Mouse (Mus musculus) adrenal gland, adult (tissue): ENCODE measurements around the gene Dhps.

ENCODE experiments used
- DNase-seq, 2 experiments: peaks; one replicate each; pipeline ENCODE4 v3.0.0; 2022 to 2023; ENCODE audit warnings: low spot score in 1 of 2; ENCODE audit not compliant: inconsistent age in 2 of 2

The Dhps gene

DNA sequence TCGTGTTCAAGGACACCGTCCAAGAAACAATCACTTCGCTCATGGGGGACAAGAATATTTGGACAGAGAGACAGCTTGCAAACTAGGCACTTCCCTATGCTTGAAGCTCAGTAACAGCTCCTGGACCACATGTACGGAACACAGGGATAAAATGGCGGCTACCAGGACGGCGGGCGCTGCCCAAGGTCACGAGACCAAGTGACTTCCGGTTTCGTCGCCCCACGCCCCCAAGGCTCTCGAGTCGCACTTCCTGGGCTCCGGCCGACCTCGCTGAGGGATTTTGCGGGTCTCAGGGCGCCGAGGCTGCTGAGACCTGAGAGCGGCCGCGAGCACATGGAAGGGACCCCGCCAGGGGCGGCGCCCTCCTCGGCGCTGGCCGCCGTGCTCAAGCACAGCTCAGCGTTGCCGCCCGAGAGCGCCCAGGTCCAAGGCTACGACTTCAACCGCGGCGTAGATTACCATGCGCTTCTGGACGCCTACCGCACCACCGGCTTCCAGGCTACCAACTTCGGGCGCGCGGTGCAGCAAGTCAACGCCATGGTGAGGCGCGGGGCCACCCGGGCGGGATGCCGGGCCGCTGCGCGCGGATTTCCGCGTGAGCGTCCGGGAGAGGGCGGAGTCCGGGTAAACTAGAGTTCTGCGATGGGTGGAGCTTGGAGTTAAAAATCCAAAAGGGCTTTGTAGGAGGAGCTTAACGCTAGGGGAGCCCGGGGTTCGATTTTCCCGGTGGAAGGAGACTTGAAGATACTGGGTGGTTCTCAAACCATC is at the start of gene Dhps:
Gene Dhps (plus strand): TSS at position 244 of the 768 bp plus-strand sequence.
- DNase-seq = peak; percentile 93 to 96

DNA sequence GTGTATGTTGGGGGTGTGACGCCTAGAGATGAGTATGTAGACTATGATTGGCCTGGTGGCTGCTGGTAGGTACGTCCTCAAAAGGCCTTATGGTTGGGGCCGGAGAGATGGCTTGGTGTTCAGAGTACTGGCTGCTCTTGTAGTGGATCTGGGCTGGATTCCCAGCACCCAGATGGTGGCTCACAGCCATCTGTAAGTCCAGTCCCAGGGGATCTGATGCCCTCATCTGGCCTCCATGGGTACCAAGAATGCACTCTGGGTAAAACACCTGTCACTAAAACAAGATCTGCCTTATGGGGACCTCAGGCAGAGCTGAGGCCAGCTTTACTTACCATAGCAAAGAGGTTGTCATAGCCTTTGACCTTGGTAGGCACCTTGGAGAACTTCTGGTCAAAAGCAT is 47.7 kb upstream of the Dhps start:
- no peak for DNase-seq

DNA sequence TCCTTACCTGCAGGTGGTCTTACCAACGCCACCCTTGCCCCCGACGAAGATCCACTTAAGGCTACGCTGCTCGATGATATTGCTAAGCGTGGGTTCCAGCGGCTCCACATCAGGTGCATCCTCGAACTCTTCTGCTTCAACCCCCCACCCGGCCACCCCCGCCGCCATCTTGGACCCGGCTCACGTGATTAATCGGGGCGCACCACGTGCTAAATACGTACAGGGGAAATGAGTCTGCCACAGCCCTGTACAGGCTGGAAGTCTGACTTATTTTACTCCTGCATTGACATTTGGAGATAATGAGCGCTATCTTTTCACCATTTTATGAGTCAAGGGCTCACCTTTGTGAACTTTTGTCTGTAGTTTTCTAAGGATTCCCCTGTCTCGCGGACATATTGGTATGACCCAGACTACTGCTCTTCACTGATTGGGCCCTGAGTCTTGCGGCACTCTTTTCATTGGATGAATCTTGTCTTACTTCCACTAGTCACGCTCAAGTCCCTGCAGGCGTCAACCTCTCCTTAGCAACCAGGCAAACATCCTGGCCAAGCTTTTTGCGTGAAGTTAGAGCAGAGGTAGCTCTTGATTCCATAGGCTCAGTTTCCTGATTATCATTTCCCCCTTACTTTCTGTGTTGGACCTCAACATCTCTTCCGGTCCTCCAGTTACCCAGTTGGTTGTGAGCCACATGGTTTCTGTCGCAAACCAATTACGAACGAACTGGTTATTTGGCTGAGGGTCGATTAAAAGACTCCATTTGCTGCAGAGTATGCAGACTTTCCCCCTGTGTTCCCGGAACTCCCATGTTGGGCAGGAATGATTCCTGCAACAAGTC is 46.2 kb upstream of the Dhps start, which contains the start of gene Asna1:
Gene Asna1 (minus strand): TSS at position 184 of the 835 bp plus-strand sequence.
- peak; percentile 84 to 96 for DNase-seq

DNA sequence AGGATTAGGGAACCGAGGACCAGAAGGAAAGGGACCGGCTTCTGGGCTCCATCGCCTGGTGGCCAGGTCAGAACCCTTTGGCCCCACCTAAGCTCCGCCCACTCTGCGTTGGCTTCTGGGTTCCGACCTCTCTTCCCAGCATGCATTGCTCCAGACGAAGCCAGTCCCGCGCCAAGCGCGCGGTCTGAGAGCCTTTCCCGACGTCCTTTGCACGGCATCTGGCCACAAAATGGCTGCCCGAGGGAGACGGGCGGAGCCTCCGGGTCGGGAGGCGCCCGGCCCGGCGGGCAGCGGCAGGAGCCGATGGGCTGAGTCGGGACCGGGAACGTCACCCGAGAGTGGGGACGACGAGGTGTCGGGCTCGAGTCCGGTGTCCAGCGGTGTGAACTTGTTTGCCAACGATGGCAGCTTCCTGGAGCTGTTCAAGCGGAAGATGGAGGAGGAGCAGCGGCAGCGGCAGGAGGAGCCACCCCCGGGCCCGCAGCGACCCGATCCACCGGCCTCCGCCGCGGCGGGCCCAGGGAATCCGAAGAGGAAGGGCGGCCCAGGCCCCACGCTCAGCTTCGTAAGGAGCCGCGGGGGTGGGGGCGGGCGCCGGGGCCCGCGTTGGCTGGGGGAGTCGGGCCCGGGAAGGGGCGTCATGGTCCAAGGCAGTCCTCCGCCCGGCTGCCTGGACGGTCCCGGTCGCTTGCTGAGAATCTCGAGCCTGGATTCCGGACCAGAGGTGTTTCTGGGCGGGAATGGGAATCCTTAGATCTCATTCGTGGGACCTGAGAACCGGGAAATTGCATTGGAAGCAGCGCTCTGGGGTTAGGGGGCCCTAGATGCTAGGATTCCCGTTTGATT is 44.7 kb upstream of the Dhps start, which contains the start of gene Trir:
Gene Trir (plus strand): TSS at position 154 of the 846 bp plus-strand sequence.
- peak; percentile 98 to 99 for DNase-seq

DNA sequence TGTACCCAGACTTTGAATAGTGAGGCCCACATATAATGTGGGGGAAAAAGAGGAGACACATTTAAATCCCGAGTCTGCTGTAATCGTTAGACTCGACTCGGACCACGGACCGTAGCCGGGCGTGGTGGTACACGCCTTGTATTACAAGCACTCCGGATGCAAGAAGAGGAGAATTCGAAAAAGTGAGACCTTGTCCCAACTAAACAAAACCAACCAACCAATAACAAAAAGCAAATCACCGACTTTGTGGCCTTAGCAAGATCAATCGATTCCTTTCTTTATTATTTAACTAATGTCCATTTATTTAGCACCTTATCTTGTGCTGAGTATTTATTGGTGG is 44.1 kb upstream of the Dhps start:
- DNase-seq = no peak

DNA sequence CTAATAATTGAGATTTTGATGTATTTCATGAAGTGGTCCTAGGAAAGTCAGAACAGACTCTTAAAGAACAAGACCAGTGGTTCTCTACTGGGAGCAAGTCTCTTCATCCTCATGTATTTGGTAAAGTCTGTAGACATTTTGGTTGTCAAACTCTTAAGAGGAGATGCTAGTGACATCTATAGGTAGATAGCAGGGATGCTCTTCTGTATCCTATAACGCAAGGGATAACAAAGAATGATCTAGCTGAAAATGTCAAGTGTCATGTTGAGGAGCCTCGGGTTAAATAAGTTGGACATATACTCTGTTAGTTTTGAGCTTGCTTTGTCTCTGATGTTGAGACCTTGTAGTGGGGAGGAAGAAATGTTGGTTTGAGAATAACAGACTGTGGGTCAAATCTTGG is 43.6 kb upstream of the Dhps start:
- DNase-seq = no peak

DNA sequence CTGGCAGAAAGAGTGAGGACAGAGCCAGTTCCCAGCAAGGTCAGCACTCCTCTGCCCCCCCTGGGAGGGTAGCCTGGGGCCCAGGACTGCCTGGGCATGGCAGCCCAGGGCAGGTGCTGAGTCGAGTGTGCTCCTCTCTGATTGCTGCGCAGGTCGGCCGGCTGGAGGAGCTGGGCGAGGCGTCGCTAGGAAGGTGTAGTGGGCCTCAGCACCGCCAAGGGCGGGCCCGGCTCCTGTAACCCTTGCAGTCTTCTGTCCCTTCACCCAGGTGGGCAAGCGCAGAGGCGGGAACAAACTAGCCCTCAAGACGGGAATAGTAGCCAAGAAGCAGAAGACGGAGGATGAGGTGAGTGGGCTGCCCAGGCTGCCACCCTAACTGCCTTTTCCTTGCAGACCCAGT is 42.3 kb upstream of the Dhps start:
- DNase-seq = peak in 1 of 2 experiments; percentile 49

DNA sequence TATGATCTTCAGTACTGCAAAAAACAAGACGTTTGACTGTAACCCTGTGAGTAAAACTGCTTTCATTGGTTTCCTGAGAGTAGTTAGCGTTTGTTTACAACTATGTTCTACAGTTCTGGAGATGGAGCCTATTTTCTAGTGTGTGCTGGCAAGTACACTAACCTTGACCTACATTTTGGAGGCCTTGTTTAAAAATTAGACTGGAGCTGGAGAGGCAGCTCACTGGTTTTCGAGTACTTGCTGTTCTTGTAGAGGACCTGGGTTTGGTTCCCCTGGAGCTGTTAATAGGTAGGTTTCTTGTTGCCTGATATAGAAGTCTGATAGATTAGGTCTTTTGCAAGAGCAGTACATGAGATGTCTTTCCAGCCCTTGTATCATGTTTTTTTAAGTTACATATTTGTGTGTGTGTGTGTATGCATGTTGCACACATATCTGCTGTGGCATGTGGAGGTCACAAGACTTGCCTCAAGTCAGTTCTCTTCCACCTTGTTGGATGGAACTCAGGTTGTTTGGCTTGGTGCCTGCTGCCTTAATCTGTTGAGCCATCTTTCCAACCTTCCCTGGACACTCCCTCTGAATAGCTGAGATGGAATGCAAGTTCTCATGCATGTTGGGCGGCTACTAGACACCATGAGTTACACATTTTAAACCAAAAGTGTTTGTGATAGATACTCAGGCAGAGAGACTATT is 38.8 kb upstream of the Dhps start:
- DNase-seq = peak in 1 of 2 experiments; percentile 71

DNA sequence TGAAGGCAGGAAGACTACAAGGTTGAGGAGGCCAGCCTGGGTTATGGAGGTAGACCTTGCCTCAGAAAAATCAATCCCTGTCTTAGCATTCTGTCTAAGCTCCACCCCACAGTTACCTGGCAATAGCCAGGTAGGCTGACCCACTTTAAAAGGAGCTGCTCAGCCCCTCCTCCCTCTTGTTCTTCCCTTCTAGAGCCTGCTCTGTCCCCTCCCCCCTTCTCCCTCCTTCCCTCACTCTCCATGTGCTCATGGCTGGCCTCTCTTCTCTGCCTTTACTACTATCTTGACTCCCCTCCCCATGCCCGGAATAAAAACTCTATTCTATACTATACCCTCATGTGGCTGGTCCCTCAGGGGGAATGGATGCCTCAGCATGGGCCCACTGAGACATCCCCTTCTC is 37.7 kb upstream of the Dhps start:
- DNase-seq = peak in 1 of 2 experiments; percentile 43

DNA sequence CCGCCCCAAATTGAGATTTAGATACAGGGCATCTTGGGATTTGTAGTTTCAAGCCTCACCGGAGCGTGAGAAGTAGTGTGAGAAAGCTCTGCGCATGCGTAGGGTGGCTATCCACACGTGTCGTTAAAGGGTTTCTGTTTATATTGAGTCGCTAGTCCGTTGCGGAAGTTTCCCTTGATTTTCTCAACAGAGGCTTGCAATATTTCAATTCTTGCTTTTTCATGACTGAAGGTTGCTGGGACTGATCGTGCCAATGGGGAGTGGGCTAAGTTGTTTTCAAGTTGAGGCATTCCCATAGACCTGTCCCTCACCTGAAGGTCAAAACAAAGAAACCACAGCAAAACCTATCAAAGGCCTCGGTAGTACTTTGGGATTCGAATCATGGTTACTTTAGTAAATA is 36.8 kb upstream of the Dhps start:
- DNase-seq = peak; percentile 74 to 89

DNA sequence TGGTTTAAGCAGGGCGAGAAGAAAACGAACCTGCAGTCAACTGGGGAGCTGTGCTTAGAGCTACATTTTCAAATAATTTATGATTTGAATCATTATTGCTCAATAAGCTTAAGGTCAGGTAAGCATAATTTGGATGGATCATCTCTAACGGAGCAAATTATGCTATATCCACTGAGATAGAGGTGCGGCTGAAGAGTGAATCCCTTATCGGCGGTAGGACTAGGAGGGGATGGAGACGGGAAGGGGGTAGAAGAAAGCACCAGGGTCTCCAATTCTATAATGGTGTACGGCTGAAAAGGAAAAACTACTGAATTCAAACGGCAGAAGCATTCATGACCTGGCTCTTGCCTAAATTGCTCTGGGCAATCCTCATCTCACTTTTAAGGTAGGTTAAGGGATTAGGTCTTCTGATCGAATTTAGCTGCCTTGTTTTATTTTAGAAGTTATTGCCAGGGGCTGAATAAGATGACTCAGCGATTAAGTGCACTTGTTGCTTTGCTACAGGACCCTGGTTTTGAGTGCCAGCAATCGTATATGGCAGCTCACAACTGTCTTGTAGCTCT is 36.3 kb upstream of the Dhps start:
- peak in 1 of 2 experiments; percentile 78 for DNase-seq

DNA sequence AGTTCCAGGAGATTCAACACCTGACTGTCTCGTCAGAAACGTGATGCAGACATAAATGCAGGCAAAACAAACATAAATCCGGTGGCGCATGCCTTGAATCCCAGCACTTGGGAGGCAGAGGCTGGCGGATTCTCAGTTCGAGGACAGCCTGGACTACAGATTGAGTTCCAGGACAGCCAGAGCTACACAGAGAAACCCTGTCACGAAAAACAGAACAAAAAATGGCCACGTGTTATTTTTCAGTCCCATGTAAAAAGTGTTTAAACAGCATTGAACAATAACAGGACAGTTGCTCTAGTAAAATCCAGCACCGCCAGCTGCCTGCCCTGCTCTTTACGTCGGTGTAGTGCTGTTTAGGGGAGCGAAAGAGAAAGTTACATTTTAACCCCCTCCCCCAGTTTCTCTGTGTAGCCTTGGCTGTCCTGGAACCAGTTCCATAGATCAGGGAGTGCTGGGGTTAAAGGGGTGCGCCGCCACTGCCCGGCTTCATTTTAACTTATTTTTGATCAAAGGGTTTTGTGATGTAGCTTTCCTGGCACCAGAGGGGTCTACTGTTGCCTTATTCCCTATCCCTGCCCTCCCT is 35.7 kb upstream of the Dhps start:
- DNase-seq = peak; percentile 45 to 82

DNA sequence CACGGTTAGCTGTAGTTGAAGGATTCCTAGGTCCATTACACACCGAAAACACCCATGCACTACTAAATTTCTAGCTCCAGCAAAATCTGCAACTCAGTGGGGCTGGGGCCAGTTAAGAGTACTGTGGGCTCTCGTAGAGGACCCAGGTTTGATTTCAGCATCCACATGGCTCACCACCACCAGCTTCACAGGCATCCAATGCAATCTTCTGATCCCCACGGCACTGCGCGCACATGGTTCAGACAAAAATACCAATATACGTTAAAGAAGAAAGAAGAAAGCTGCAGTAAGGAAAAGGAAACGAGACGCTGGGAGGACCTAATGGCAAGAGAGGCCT is 35.2 kb upstream of the Dhps start:
- DNase-seq = no peak

DNA sequence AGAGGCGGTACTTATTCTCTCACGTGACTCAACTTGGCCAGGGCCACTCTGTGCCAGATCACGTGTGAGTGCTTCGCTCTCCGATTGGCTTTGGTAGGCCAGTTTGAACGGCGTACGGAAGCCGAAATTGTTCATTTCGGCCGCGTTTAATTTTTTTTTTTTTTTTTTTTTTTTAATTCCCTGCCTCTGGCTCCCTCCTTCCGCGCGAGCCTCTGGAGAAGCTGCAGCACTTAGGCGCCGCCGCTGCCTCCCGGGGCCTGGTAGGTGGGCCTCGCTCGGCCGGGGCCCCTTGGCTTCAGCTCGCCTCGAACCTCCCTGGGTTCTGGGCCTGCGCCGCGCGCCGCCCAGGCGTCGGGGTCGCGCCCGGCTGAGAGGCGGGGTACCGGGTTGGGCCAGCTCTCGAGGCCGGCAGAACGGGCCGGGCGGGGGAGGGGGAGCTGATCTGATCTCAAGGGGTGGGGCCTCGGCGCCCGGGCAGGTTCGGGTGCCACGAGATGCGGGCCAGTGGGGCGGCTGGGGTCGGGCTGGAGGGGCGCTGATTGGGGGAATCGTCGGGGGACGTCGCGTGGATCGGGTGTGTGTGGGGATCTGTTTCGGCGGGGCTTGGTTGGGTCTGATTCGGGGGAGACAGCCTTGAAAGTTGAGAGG is 34.7 kb upstream of the Dhps start, which contains the start of gene Tnpo2:
Gene Tnpo2 (plus strand): TSS at position 198 of the 648 bp plus-strand sequence.
- peak; percentile 92 to 98 for DNase-seq

DNA sequence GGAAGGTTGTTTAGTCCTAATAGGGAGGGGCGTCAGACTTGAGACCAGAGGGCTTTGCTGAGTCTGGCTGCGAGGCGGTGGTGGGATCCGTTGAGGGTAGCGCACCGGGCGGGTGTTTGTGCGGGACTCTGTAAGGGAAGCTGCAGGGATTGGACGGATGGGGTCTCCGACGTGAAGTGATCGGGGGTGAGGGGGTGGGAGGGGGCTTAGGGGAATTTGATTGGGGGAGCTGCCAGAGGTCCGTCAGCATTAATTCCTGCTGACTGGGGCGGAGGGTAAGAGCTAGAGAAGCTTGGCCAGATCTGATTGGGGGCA is 34.2 kb upstream of the Dhps start:
- DNase-seq = no peak

DNA sequence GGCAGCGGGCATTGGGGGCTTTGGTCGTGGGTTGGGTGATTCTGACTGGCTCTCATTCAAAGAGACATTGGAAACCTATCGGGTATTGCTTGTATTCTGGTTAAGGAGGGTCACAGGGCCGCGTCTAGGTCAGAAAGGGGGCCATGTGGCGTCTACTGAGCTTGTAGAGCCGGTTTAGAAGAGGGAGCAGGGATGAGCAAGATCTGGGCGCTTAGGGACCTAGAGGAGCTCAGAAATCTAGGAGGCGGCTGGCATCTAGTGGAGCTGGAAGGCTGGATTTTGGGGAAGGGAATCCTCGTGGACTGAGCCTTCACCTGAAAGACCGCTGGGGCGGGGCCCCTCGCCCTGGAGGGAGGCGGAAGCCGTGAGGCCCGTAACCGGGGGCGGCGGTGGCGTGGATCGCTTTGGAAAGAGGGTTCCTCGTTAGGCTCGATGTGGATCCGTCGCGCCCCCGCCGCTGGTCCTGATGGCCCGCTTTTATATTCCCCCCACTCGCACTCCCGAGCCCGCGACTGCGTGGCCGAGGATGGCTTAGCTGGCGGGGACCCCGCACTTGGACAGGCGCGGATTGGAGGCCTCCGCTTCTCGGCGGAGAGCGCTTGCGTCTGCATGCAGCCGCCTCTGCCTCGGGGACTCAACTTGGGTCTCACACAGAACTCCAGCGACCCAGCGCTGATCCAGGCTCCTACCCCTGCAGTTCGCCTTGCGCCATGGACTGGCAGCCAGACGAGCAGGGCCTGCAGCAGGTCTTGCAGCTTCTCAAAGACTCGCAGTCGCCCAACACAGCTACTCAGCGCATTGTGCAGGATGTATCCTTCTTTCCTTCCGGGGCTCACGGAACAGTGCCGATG is 33.7 kb upstream of the Dhps start:
- peak; percentile 63 to 88 for DNase-seq

DNA sequence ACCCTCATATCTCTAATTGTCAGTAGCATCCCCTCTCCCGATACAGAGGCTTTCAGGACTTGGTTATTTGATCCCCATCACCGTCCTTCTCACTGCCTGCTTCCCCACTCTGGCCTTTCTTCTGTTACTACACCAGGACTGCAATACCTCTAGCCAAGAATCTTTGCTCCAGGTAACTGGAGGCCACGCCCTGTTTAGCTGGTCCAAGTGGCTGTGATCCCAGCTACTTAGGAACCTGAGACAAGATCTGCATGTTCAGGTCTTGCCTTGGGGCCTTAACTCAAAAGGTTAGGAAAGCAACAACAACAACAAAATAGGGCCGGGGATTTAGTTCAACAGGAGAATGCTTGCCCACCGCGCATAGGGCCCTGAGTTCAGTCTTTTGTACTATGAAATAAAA is 27.9 kb upstream of the Dhps start:
- DNase-seq = no peak

DNA sequence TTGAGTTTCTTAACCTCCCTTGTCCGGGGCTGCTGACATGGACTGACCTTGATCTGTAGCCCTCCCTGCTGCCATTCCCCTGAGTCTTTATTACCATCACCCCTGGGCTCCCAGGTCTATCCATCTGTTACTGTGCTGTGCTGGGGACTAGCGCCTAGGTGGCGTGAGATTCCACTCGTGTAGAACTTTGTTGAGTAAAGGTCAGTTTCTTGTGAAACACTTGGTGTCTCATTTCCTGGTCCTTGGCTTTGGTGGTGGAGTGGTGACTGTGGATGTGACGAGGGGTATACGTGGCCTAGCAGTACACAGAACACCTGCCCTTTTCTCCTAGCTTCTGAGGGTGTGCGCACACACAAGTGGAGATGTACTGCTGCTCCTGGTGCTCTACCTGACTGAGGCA is 14.2 kb upstream of the Dhps start:
- peak in 1 of 2 experiments; percentile 71 for DNase-seq
